In genomic region chr1:57564676-57565075, GRCm38 (mm10) we compare ENCODE assay signal across 29 mouse cellular contexts.
DNase-seq lines count a peak whose midpoint lies in the region; ATAC-seq and TF ChIP-seq lines count a peak whose summit lies in the region.
"Had no signal": no experiment of that assay in that cellular context is flagged by ENCODE, and none has a peak within 500 bp of the region (broad histone marks: within the 10 kb centered on the region; RNA-seq: fewer than 3 reads in every experiment).

No protein-coding gene starts in this region.

- no peak for TF ChIP-seq POLR2A in brain, embryonic 14.5 days (IDR thresholded peaks at IDR 0.05; ENCODE audit: borderline replicate concordance, extremely low read depth, insufficient read depth, insufficient read length, poor library complexity, severe bottlenecking)

- peaks cover 6% of the 10 kb centered on the region; the same call in 1 of the 2 replicates for H3K9me3 ChIP-seq in midbrain, embryonic 10.5 days (replicated peaks)
- H3K9me3 ChIP-seq in midbrain, embryonic 15.5 days = peaks cover 8% of the 10 kb centered on the region; the same call in 1 of the 2 replicates

- no peak for ATAC-seq in midbrain, embryonic 15.5 days (replicated peaks)
- ATAC-seq: forebrain, embryonic 16.5 days; intestine, embryonic 16.5 days; liver, embryonic 12.5 days; liver, postnatal 0 days; lung, postnatal 0 days; midbrain, embryonic 16.5 days had no signal

- no peak overlapping the region for H3K4me3 ChIP-seq in gastrocnemius, adult 2 months
- H3K4me3 ChIP-seq in midbrain, embryonic 10.5 days = no peak overlapping the region
- no peak overlapping the region for H3K4me3 ChIP-seq in midbrain, embryonic 15.5 days
- H3K4me3 ChIP-seq: embryonic facial prominence, embryonic 13.5 days; forebrain, embryonic 10.5 days; heart, embryonic 12.5 days; hindbrain, embryonic 13.5 days; layer of hippocampus, adult 2 months; left cerebral cortex, adult 2 months; limb, embryonic 13.5 days; liver, embryonic 12.5 days; myocyte; neural tube, embryonic 12.5 days had no signal

- DNase-seq in gastrocnemius, adult 2 months = no peak
- DNase-seq in gastrocnemius, postnatal 14 days = no peak
- no peak for DNase-seq in midbrain, embryonic 10.5 days (ENCODE audit: low spot score)
- DNase-seq in ES-CJ7 (ENCODE audit: low read depth, low spot score) = peak; percentile 54
- no peak for DNase-seq in brain, embryonic 14.5 days (ENCODE audit: low read depth)
- DNase-seq in thymus, postnatal 0 days (ENCODE audit: low spot score) = no peak
- DNase-seq: adrenal gland, postnatal 14 days; cerebellum, adult 18-20 months; cerebellum, postnatal 10 days; heart, postnatal 4 days; kidney, postnatal 25 days; liver, postnatal 0 days; thymus, postnatal 25 days had no signal

- 0 out of 2 replicates have a peak overlapping the region, but pooled peaks have one; percentile 6 for H3K27ac ChIP-seq in gastrocnemius, adult 2 months
- peak overlapping the region; percentile 38; the same call in 1 of the 2 replicates for H3K27ac ChIP-seq in midbrain, embryonic 10.5 days (replicated peaks)
- H3K27ac ChIP-seq in midbrain, embryonic 15.5 days = no peak overlapping the region
- H3K27ac ChIP-seq: embryonic facial prominence, embryonic 13.5 days; forebrain, embryonic 10.5 days; hindbrain, embryonic 13.5 days; layer of hippocampus, adult 2 months; left cerebral cortex, adult 2 months; limb, embryonic 13.5 days; liver, embryonic 12.5 days; macrophage; neural tube, embryonic 12.5 days had no signal

- H3K9ac ChIP-seq in midbrain, embryonic 15.5 days = no peak overlapping the region
- H3K9ac ChIP-seq: embryonic facial prominence, embryonic 13.5 days; heart, embryonic 12.5 days; hindbrain, embryonic 13.5 days; limb, embryonic 13.5 days; liver, embryonic 12.5 days; liver, postnatal 0 days; neural tube, embryonic 12.5 days had no signal

- intact Hi-C loops in gastrocnemius, adult 2 months (cut with DNase I) = no loop called here
- intact Hi-C loops in gastrocnemius, postnatal 14 days (cut with DNase I; ENCODE audit: low total_unique reads) = no loop called here

- H3K27me3 ChIP-seq in midbrain, embryonic 10.5 days (ENCODE audit: low read depth, poor library complexity, severe bottlenecking) = no peaks in the 10 kb centered on the region
- H3K27me3 ChIP-seq in midbrain, embryonic 15.5 days (replicated peaks) = no peaks in the 10 kb centered on the region
- H3K27me3 ChIP-seq: embryonic facial prominence, embryonic 13.5 days; heart, embryonic 12.5 days; hindbrain, embryonic 13.5 days; limb, embryonic 13.5 days; liver, embryonic 12.5 days; neural tube, embryonic 12.5 days had no signal

- H3K36me3 ChIP-seq in midbrain, embryonic 10.5 days = no peaks in the 10 kb centered on the region
- no peaks in the 10 kb centered on the region for H3K36me3 ChIP-seq in midbrain, embryonic 15.5 days (replicated peaks)
- H3K36me3 ChIP-seq: embryonic facial prominence, embryonic 13.5 days; forebrain, embryonic 10.5 days; heart, embryonic 12.5 days; hindbrain, embryonic 13.5 days; limb, embryonic 13.5 days; liver, embryonic 12.5 days; neural tube, embryonic 12.5 days had no signal

- H3K4me1 ChIP-seq in midbrain, embryonic 10.5 days = no peaks in the 10 kb centered on the region
- no peaks in the 10 kb centered on the region for H3K4me1 ChIP-seq in midbrain, embryonic 15.5 days
- H3K4me1 ChIP-seq: embryonic facial prominence, embryonic 13.5 days; forebrain, embryonic 10.5 days; heart, embryonic 12.5 days; hindbrain, embryonic 13.5 days; limb, embryonic 13.5 days; liver, embryonic 12.5 days; neural tube, embryonic 12.5 days had no signal

- peak; percentile 12; the same call in 1 of the 2 replicates for TF ChIP-seq CTCF in gastrocnemius, adult 2 months (IDR thresholded peaks at IDR 0.05)
- TF ChIP-seq CTCF in brain, embryonic 14.5 days (IDR thresholded peaks at IDR 0.05; ENCODE audit: borderline replicate concordance, extremely low read depth, insufficient read depth, insufficient read length) = peak; percentile 2; the same call in 1 of the 2 replicates

- no peak overlapping the region for H3K4me2 ChIP-seq in midbrain, embryonic 15.5 days
- H3K4me2 ChIP-seq: embryonic facial prominence, embryonic 13.5 days; heart, embryonic 12.5 days; hindbrain, embryonic 13.5 days; limb, embryonic 13.5 days; liver, embryonic 12.5 days; neural tube, embryonic 12.5 days had no signal

- WGBS in midbrain, embryonic 10.5 days = 53% methylated on average over 5 of the region's 5 CpGs
- WGBS in midbrain, embryonic 15.5 days = 43% methylated on average over 5 of the region's 5 CpGs
